Mouse (Mus musculus): Measurements from ENCODE around the gene Pld5.
A peak's percentile ranks its signal among the peaks of the same experiment; 100 is the strongest.
"Not testable (repeated sequence)": the region's sequence is repeated elsewhere in the genome, so short reads cannot be mapped to it uniquely, and the experiment has no call there.

Gene Pld5

GRCm38 (mm10) chr1:176034699-176035098 lies 240.4 kb downstream of the Pld5 start:
- DNase-seq = no peak

- DNase-seq = no peak
Measured at GRCm38 (mm10) chr1:176033698-176034097, 241.4 kb downstream of the Pld5 start.

GRCm38 (mm10) chr1:176029063-176029462 lies 246.0 kb downstream of the Pld5 start:
- no peak for DNase-seq

GRCm38 (mm10) chr1:176028397-176028796 lies 246.7 kb downstream of the Pld5 start:
- no peak for DNase-seq

GRCm38 (mm10) chr1:176024501-176024900 lies 250.6 kb downstream of the Pld5 start:
- no peak for DNase-seq

- no peak for DNase-seq
Measured at GRCm38 (mm10) chr1:176018523-176018922, 256.6 kb downstream of the Pld5 start.

- DNase-seq = no peak
Measured at GRCm38 (mm10) chr1:176016076-176016475, 259.0 kb downstream of the Pld5 start.

GRCm38 (mm10) chr1:176013497-176014268 lies 261.4 kb downstream of the Pld5 start:
- no peak for DNase-seq

- DNase-seq = no peak
Measured at GRCm38 (mm10) chr1:176011535-176011934, 263.6 kb downstream of the Pld5 start.

- no peak for DNase-seq
Measured at GRCm38 (mm10) chr1:176011072-176011471, 264.0 kb downstream of the Pld5 start.

- no peak for DNase-seq
Measured at GRCm38 (mm10) chr1:176008411-176008810, 266.7 kb downstream of the Pld5 start.

GRCm38 (mm10) chr1:176000599-176000998 lies 274.5 kb downstream of the Pld5 start:
- DNase-seq = no peak

- DNase-seq = no peak
Measured at GRCm38 (mm10) chr1:175997076-175997651, 277.9 kb downstream of the Pld5 start.

GRCm38 (mm10) chr1:175988912-175989311 lies 286.2 kb downstream of the Pld5 start:
- peak; percentile 0 for DNase-seq

- no peak for DNase-seq
Measured at GRCm38 (mm10) chr1:175988448-175988847, 286.7 kb downstream of the Pld5 start.

GRCm38 (mm10) chr1:175979014-175979413 lies 296.1 kb downstream of the Pld5 start, which contains the start of gene Rbm8a2:
TSS of gene Rbm8a2 (minus strand) at chr1:175979114.
- DNase-seq = not testable (repeated sequence)

GRCm38 (mm10) chr1:175970710-175971109 lies 304.4 kb downstream of the Pld5 start:
- DNase-seq = no peak

- no peak for DNase-seq
Measured at GRCm38 (mm10) chr1:175967004-175967745, 307.9 kb downstream of the Pld5 start.

GRCm38 (mm10) chr1:175961786-175962185 lies 313.3 kb downstream of the Pld5 start:
- DNase-seq = no peak

- no peak for DNase-seq
Measured at GRCm38 (mm10) chr1:175950851-175951250, 324.3 kb downstream of the Pld5 start.

GRCm38 (mm10) chr1:175950421-175950820 lies 324.7 kb downstream of the Pld5 start:
- DNase-seq = no peak

GRCm38 (mm10) chr1:175946718-175947315 lies 328.3 kb downstream of the Pld5 start:
- DNase-seq = no peak

- DNase-seq = no peak
Measured at GRCm38 (mm10) chr1:175943168-175943567, 331.9 kb downstream of the Pld5 start.

Measured in kidney, adult 9 months (tissue).